Mouse (Mus musculus) E14TG2a.4 (cell line): ENCODE results near the gene Emc9.

ENCODE experiments used
- CTCF ChIP-seq: conservative IDR thresholded peaks from 2 replicates; pipeline ENCODE4 v1.5.1; 2014; ENCODE audit warnings: low read length
- NANOG ChIP-seq: IDR thresholded peaks from 2 replicates; pipeline ENCODE4 v1.6.1; 2014; ENCODE audit warnings: borderline replicate concordance, low read length, mixed read lengths
- POU5F1 ChIP-seq: IDR thresholded peaks from 2 replicates; pipeline ENCODE4 v1.6.1; 2014; ENCODE audit warnings: low read length, borderline replicate concordance

- TF ChIP-seq CTCF (peak; percentile 66), POU5F1 (no peak), NANOG (no peak)
These were observed 28.1 kb downstream of the Emc9 start for GRCm38 (mm10) chr14:55557003-55557402.
